Mouse (Mus musculus) c-Kit-positive CD71-negative TER-119-negative erythroid progenitor cells, embryonic 14.5 days (primary cell): ENCODE measurements at regions not wholly inside any gene's neighbourhood (a gene's known extent, or its start where the extent isn't known, plus 50 kb on each side); places are given as distances from the start of the nearest gene placed in this dataset.
A peak's percentile ranks its signal among the peaks of the same experiment; 100 is the strongest.

Source experiments
- DNase-seq: peaks from one replicate; pipeline ENCODE4 v3.0.0-alpha.2; 2013; ENCODE audit warnings: low read depth

DNA sequence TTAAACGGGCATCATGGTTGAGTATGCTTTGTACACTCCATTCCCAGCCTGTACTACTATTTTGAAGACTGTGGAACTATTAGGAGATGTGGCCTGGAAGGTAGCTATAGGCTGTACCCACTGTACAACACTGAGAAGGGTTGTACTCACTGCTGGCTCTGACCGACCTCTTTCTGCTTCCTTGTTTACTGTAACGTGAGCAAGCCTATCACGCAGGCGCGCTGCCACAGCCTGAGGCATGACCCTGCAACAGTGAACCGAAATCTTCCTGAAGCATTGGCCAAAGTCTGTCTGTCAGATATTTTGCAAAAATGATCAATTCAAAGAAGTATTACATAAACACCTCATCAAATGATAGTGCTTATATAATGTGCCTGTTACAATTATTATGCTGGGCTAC, 112.0 kb upstream of the Daam1 start:
- no peak for DNase-seq

DNA sequence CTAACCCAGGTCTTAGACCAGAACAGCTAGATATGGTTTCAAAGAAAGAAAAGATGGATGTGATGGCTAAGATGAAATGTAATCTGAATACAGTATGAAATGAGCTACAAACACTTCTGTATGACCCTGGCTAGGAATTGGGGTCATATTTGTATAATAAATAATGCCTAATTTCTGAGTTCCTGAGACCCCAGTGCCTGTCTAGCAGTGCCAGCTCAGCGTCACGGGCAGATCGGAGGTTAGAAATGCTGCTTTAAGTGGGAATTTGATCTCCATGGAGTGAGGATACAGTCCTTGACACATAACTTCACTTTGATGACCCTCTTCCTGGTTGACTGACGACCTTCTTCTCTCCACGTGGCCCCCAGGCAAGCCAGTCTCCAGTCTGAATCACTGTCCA, 105.7 kb upstream of the Daam1 start:
- no peak for DNase-seq

DNA sequence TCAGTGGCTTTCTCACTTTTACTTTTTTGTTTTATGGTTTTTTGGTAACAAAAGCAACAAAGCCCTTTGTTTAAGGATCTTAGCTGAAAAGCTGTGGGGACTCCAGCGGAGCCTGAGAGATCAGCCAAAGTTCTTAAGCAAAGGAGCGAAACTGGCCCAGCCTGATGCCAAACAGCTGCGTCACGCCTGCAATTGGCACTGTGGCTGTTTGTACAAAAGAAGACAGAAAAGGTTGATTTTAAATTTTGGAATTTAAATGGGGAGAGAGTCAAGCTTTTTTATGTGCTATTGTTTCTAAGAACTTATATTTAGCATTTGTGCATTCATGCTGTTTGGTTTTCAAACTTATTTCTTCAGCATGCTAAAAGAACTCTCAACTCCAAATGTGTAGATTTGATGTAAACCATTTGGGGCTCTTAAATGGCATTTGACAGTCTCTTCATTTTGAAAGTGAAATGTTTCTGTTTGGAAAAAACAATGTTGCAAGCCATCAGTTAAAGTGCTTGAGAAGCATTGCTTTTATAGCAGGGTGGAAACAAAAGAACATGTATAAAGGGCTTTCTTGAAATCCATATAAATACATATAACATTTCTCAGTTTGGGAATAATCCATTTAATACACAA, 105.1 kb upstream of the Daam1 start:
- no peak for DNase-seq

DNA sequence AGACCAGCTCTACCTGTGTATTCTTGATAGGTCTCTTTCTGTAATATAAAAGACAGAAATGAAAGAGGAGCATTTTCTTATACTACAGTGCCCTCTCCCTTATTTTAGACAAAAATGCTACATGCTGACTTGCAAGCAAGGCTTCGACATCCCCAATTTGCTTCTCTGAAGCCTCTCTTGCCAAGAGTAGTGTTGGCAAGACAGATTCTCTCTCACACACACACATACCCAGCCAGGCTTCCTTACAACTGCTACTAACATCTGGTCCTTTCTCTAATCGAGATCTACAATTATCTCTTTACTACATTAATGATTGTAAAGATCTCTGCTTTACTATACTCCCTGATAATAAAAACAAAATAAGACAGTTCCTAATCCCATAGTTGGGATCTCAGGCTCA, 87.5 kb upstream of the Daam1 start:
- no peak for DNase-seq

DNA sequence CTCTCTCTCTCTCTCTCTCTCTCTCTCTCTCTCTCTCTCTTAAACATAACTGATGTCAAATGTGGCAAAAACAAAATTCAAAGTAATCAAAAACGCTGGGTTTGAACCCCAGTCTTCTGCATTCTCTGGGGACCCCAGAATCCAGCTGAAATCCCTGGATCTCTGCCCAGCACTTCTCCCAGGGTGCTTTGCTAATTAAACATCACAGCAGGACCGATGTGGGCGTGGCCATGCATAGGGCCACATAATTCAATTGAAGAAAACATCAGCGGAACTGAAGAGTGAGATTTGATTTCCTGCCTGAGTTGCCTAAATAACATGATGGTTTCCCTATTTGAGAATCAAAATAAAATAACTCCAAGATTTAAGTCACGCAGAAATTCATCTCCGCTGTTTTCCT, 84.9 kb upstream of the Daam1 start:
- no peak for DNase-seq

DNA sequence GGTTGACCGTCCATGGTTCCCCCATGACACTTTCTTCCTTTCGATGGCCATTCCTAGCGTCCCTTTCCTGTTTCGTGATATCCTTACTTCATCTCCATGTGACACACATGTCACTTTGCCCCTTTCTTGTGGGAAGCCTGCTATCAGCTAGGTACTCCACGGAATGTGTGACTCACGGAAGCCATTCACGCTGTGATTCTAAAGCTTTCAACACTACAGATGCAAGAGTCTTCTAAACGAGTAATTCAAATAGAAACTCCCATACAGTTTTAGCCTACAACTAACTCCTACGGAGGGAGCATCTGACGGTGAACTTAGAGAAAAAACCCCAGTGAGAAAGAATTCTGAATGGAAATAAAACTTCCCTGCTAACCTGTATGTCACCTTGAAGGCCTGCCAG, 83.5 kb upstream of the Daam1 start:
- DNase-seq = no peak

DNA sequence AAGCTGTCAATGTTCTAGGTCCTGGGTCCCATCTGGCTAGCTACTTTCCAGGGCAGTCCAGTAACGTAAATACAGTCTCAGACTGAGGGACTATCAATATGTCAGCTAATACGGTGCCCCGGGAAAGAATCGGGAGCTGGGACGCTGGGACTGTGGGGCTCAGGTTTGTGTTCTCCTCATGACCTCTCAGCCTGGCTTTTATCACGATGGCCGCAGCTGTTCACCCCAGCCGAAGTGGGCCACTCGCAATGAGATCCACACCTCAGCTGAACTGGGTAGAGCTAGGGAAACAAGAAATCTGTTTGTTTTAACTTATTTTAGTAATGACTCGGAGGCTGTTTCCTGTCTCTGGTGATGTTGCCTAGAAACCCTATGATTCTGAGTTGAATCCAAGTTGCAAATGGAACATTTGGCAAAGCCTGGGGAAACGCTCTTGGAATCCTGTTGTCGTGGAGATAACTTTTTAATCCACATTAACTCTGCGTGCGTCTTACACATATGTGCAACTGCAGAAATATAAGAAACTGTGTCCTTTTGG, 83.0 kb upstream of the Daam1 start:
- no peak for DNase-seq

DNA sequence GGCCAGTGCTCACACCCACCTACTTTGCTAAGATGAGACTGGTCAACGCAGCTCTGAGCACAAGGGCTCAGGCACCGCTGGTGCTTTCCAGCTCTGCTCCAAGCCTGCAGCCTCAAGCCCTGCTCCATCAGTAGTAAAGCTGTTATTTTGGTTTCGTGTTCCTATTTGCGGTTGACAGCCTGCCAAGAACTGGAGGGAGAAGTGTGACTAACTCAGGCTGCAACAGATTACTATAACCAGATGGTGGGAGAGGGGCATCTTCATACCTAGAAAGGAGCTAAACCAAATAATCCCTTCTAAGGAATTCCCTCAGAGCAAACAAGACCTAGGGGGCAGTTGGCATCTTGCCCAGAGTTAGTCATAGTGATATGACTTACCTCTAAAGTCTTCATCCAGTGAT, 82.1 kb upstream of the Daam1 start:
- no peak for DNase-seq

DNA sequence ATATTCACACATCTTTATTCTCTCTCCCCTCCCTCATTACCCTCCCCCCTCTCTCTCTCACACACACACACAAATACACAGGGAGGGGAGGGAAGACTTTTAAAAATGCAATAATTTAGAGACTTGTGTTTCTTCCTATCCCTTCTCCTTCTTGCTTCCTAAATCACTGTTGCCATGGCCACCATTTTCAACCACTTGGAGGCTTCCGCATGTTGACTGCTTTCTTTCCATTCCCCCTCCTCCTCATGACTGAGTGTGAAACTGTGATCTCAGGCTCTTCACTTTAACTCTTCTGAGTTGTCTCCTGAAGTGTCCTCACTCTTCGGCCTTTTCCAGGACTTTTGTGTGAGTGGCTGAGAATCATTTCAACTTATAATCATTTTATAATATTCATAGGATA, 81.2 kb upstream of the Daam1 start:
- DNase-seq = no peak

DNA sequence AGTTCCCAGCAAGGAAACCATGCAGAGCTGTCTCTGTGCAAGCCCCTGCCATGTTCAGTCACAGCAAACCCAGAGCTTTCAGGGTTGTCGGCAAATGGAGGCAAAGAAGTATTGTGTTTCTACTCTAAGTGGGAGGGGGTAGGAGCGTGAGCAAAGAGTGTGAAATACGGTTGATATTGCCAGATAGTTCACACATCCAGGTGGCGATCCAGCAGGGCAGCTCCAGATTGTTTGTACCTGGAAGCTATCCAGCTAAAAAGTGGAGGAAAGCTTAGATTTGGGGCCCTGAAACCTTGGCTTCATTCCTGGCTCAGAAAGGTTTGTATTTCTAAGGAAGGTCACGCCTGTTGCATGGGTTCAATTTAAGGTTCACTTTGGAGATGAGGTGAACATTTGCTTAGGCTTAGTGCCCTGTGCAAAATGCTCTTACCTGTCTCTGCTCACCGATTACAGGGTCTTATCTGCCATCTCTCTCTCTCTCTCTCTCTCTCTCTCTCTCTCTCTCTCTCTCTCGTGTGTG, 78.1 kb upstream of the Daam1 start:
- DNase-seq = no peak

DNA sequence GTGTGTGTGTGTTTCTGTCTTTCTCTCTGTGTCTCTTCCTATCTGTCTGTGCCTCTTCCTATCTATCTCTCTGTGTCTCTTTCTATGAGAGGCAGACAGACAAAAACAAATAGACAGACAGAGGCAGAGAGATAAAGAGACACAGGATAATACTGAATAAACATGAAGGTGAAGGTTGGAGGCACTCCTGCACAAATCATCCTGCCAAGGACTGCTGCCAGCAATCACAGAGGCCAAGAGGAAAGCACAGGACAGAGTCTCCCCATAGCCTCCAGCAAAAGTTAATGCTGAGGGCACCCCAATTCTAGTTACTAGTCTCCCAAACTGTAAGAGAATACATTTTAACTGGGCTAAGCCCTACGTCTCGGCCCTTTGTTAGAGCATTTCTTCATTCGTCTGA, 77.6 kb upstream of the Daam1 start:
- DNase-seq = no peak

DNA sequence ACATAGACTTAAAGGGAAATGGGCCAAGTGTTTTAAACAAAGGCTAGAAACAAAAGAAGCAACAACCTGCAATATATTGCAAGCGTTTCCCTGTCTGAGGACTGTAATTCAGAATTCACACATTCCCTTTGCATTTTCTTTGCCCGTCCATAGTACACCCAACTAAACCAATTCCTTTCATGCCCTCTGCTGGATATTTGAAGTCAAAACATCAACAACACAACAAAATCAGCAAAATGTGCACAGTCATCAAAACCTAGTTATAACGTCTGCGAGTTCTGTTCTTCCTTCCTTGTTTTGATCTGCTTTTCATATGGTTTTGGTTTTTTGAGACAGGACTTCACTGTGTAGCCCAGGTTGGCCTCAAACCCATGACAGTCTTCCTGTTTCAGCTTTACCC, 67.7 kb upstream of the Daam1 start:
- DNase-seq = no peak

DNA sequence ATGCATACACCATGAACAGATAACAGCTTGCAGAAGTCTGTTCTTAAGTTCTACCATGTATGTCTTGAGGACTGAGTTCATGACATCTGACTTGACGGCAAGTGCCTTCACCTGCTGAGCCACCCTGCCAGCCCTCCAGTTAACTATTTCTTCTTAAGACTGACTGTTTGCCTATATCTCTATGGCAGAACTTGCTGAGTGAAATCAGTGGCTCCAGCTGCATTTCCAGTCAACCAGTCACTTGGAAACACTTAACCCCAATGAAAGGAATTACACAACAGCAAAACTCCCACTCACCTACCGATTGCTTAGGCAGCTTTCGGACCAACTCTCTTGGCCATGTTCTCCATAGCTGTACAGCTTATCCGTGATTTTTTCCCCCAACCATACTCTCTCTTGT, 64.8 kb upstream of the Daam1 start:
- DNase-seq = no peak

DNA sequence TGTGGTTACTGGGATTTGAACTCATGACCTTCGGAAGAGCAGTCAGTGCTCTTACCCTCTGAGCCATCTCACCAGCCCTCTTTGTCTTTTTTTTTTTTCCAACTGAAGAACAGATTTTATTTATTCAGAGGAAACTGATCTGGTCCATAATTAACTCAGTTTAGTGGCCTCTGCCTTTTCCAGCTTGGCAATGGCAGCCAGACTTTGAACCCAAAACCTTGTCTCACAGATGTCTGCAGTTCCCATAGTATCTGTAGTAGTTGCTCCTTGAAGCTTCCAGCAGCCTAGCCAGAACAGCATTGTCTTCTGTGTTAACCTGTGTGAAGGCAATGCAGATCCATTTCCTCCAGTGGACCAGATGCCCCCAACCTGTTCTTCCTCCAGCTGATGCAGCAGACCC, 64.2 kb upstream of the Daam1 start:
- no peak for DNase-seq

DNA sequence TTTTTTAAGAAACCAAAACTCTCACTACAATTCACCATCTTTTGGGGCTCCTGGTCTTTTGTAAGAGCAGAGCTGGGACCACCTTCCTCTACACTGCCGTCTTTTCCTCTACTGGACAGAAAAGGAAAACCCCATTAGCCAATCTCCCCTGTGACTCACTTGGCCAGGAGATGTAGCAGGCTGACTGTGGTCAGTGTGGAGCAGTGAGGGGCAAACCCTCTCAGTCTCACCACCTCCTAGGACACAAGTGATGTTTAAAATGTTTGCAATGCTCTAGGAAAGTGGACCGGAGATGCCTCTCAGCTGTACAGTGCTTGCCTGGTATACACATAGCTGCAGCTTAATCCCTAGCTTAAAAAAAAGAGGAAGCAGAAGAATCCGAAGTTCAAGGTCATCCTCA, 63.0 kb upstream of the Daam1 start:
- no peak for DNase-seq

DNA sequence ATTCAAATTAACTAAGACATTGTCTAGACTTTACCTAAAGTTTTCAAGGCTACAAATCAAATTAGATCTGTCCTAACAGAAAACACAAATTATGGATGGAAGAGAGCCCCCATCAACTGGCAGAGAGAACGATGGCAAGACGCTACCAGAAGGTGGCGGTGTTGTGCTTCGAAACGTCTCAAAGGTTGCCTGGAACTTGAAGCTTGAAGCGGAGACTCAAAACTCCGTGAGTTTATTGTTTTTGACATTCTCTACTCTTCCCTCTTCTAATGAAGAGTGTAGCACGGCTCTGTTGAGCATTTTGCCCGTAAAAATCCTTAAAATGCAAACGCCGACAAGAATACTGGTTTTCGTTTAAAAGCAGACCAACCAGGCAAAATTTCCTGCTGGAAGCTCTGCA, 62.4 kb upstream of the Daam1 start:
- DNase-seq = peak; percentile 66

DNA sequence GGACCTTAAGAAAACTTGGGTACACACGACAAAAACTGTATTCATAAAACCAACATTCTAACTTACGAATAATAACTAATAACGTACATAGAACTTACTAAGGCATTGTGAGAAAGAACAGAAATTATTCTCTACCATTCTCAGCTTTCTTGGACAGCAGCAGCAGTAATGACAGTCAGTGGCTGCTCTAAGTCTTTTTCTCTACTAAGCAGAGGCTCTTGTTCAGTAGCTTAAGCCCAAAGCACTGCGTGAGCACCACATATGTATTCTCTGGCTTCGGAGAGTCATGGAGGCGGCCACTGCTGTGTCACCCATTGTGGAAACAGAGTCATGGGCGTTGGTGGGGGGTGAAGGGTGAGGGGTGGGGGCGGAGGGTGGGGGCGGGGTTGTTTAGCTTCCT, 62.0 kb upstream of the Daam1 start:
- DNase-seq = no peak

DNA sequence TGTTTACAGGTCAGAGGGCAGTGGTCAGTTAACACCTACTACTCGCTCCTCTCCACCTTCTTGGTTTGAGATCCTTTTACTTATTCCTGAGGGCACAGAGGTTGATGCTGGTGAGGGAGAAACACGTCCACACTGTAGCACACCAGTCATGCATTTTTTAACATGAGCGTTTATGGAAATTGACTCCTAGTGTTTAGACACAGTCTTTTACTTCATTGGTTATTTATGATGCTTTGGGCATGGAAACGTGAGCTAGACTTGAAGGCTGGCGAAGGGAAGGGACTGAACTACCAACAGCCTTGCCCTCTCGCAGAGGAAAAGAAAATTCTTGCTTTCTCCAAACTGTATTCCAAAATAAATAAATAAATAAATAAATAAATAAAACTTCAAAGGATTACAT, 61.6 kb upstream of the Daam1 start:
- no peak for DNase-seq

DNA sequence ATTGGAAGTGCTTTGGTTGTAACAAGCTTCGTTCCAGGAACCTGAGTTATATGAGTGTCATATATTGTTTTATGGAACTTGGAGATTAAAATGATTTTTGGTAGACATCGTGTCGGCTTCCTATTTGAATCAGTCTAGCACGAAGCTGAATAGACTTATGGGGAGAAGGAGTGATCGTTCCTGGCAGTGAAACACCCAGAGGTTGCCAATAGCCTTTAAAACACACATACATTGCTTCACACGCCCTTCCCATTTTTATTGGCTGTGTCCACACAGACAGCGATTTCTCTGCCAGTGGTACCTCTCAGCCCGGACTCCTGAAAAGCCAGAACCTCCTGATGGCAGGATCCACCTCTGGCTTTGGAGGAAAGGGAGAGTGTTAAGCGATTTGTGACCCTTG, 57.0 kb upstream of the Daam1 start:
- DNase-seq = no peak

DNA sequence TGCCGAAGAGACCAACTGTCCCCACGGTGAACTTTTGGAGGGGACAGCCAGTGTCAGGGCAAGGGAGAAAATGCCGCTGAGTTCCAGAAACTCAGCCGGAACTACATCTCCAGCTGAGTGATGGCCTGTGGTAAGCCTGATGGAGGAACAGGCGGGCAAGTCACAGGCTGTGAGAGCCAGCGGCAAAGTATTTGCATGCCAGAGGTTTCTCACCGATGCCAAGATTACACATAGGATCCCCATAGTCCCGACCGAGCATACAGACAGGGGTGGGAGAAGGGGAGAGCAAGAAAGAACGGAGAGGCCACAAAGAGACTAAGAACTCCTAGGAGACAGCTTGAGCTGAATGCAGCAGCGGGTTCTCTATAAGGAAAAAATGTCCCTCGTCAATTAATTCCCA, 55.8 kb upstream of the Daam1 start:
- DNase-seq = no peak

DNA sequence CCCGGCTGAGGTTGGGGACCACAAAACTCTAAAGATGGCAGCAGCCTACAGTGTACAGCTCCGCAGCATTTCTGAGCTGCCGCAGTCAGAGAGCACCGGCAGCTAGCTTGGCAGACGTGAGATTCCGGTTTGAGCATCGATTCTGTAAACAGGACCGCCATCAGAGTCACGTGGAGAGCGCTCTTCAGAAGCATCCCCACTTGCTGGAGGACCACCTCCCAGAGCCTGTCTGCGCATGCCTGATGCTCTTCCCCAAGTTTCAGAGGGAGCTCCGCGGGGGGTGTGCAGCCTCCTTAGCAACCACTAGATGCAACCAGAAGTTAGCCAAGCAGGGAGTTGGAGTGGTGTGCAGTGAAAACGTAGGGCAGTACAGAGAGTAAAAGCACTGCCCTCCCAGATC, 52.7 kb upstream of the Daam1 start:
- no peak for DNase-seq

DNA sequence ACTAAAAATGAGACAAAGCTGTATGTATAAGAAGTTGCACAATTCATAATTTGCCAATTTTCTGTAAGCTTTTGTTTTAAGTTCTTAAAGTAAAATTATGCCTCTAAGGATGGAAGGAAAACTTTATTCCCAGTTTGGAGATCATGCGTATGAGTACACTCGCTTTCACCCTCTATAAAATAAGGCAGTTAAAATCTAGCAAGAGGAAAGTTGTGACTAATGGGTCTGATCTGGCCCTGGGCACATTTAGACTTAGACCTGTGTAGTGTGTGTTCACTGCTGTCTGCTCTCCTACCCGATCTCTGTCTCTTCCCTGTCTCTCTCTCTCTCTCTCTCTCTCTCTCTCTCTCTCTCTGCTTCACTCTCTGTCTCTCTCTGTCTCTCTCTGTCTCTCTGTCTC, 51.9 kb upstream of the Daam1 start:
- no peak for DNase-seq

DNA sequence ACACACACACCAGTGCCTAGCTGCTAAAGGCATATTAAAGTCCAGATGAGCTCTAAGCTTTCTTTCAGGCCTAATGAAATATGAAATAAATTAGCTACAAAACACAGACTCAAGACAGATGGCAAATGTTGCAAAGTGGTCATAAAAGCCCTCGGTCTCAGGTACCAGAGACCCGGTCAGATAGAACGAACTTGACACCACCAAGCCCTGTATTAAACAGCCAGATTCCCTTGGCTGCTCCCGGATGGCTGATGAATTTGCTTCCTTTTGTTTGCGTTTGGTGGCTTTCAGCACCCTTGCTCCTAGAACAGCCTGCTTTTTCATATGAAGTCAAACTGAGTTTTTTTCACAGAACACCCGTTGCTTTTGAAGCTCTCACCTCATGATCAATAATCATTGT, 51.5 kb upstream of the Daam1 start:
- no peak for DNase-seq
